Mouse (Mus musculus) spleen, adult 2 months (tissue): ENCODE data around the gene Scn4a.

Experiments
- CTCF ChIP-seq: fragments of 200-500 bp; IDR thresholded peaks from 2 replicates; pipeline ENCODE4 v1.5.1; 2011; ENCODE audit warnings: mild to moderate bottlenecking, inconsistent platforms; ENCODE audit not compliant: insufficient read depth, insufficient read length, insufficient replicate concordance; ENCODE audit errors: extremely low read depth
- POLR2A ChIP-seq: fragments of 200-500 bp; IDR thresholded peaks from 2 replicates; pipeline ENCODE4 v1.6.1; 2011; ENCODE audit warnings: low read depth, low read length, inconsistent platforms

- TF ChIP-seq CTCF (no peak), POLR2A (no peak)
These were observed 8.2 kb downstream of the Scn4a start for GRCm38 (mm10) chr11:106344910-106345309.
